Mouse (Mus musculus): ENCODE measurements around the gene Il1b. TPM values are rescaled to one million over a fixed set of nuclear protein-coding genes. Genes with fewer than 3 reads are reported as not detected.

Gene Il1b
- polyA plus RNA-seq, 1 experiment from 2014 or later, result 0.42 TPM

DNA sequence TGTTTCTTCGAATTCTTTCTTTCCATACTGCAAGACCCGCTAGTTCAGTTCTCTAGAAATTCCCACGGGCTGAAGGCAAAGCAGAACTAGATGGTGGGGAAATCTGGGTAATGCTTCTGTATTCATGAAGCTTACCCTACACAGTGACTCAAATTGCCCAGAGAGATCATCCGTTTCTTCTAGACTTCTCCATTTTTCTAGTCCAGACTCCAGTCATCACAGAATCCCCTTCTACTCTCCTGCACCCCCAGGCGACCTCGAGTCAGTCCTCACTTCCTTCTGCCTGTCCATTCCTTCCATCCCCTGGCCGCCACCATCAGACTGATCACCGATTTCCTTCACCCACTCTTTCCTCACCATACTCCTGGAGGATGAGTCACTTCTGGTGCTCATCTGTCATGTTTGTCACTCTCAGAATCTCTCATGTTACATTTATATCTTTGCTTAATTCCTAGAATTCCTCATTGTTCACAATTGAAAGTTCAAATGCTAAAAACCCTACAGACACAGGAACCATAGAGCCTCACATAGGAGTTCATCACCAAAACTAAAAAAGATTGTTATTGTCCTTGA is 50.8 kb downstream of the Il1b start:
- no peak for ATAC-seq (ENCODE audit: low read depth)
- no peaks in the 10 kb centered on the region for H3K27me3 ChIP-seq (ENCODE audit: control insufficient read depth, insufficient read depth, low read depth, low read length)
- no peaks in the 10 kb centered on the region for H3K4me1 ChIP-seq (ENCODE audit: control insufficient read depth, low read depth, low read length)
- no peak overlapping the region for H3K4me2 ChIP-seq (ENCODE audit: low read depth, low read length)
- no peaks in the 10 kb centered on the region for H3K9me3 ChIP-seq (replicated peaks; ENCODE audit: control insufficient read depth, low read length)
- no peak overlapping the region for H3K27ac ChIP-seq (ENCODE audit: low read length)
- H3K36me3 ChIP-seq (ENCODE audit: control insufficient read depth, insufficient read depth), result no peaks in the 10 kb centered on the region
- H3K4me3 ChIP-seq (ENCODE audit: low read depth, low read length), result no peak overlapping the region
- WGBS (ENCODE audit: insufficient replicate concordance), result 40% methylated on average over 8 of the region's 8 CpGs
- H3K9ac ChIP-seq (ENCODE audit: low read depth, low read length), result no peak overlapping the region

DNA sequence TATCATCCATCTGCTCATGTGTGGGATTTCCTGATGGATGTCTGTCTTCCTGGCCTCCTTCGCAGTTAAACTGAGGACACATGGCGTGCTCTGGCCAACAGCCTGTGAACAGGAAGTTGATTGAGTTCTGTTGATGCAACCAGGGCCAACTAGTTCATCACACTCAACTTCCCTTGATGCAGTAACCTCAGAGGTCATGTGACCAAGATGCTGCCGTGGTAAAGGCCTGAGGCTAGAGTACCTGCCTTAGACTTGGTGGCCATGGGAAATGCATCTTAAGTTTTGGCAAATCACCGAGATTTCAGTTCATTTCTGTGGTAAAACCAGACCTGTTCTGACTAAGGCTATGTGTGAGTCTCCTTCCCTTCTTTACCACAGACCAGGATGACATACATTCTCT is 55.1 kb downstream of the Il1b start:
- no peak overlapping the region for H3K27ac ChIP-seq (ENCODE audit: low read length)

DNA sequence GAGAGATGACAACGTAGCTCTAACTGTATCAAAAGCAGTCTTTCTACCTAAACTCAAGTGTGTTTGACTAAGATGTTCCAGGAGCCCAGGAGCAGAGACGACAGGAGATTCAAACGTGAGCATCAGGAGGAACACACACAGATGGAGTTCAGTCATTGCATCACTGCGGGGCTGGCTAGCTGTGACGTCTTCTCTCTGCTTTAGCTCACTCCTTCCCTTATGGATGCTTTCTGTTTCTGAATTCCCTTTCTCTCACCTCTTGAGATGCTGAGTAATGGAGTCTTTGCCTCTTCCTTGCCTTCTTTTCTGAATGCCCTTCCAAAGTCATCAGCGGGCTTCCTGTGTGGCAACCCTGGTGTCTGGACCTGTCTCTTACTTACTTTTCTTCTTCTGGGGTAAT is 56.1 kb downstream of the Il1b start:
- no peaks in the 10 kb centered on the region for H3K4me1 ChIP-seq (ENCODE audit: control insufficient read depth, low read depth, low read length)
- WGBS (ENCODE audit: insufficient replicate concordance), result 65% methylated on average over 6 of the region's 6 CpGs
- no peak for ATAC-seq (ENCODE audit: low read depth)

More for the DNA sequence above, 55.1 kb downstream of the Il1b start:
- Histone ChIP-seq H3K36me3 (ENCODE audit: control insufficient read depth, insufficient read depth) (no peaks in the 10 kb centered on the region), H3K4me1 (ENCODE audit: control insufficient read depth, low read depth, low read length) (no peaks in the 10 kb centered on the region), H3K27me3 (ENCODE audit: control insufficient read depth, insufficient read depth, low read depth, low read length) (no peaks in the 10 kb centered on the region), H3K9ac (ENCODE audit: low read depth, low read length) (no peak overlapping the region), H3K4me2 (ENCODE audit: low read depth, low read length) (no peak overlapping the region), H3K9me3 (replicated peaks; ENCODE audit: control insufficient read depth, low read length) (no peaks in the 10 kb centered on the region), H3K4me3 (ENCODE audit: low read depth, low read length) (no peak overlapping the region)
- 46% methylated on average over 4 of the region's 4 CpGs for WGBS (ENCODE audit: insufficient replicate concordance)
- ATAC-seq (ENCODE audit: low read depth), result no peak

More for the DNA sequence above, 56.1 kb downstream of the Il1b start:
- no peak overlapping the region for H3K9ac ChIP-seq (ENCODE audit: low read depth, low read length)
- no peak overlapping the region for H3K4me2 ChIP-seq (ENCODE audit: low read depth, low read length)
- no peaks in the 10 kb centered on the region for H3K36me3 ChIP-seq (ENCODE audit: control insufficient read depth, insufficient read depth)
- no peak overlapping the region for H3K27ac ChIP-seq (ENCODE audit: low read length)
- H3K27me3 ChIP-seq (ENCODE audit: control insufficient read depth, insufficient read depth, low read depth, low read length), result no peaks in the 10 kb centered on the region
- H3K4me3 ChIP-seq (ENCODE audit: low read depth, low read length), result no peak overlapping the region
- H3K9me3 ChIP-seq (replicated peaks; ENCODE audit: control insufficient read depth, low read length), result no peaks in the 10 kb centered on the region

Other genes starting within 250 kb of the Il1b start
- 8.4 and 10.1 TPM in 2 replicates for gene Chchd5, start 241.4 kb downstream of the Il1b start, polyA plus RNA-seq (2015; fragmentation: Nextera tagmentation; extraction: Ambion mirVana)
- gene Slc20a1, start 172.4 kb downstream of the Il1b start, polyA plus RNA-seq (2015; fragmentation: Nextera tagmentation; extraction: Ambion mirVana), result 39.4 and 39.6 TPM in 2 replicates
- gene Ckap2l, start 73.9 kb downstream of the Il1b start, polyA plus RNA-seq (2015; fragmentation: Nextera tagmentation; extraction: Ambion mirVana), result 24.6 and 27.2 TPM in 2 replicates
- gene Il1a, start 61.2 kb downstream of the Il1b start, polyA plus RNA-seq (2015; fragmentation: Nextera tagmentation; extraction: Ambion mirVana), result 3.7 and 4.2 TPM in 2 replicates
- gene F830045P16Rik, start 165.5 kb upstream of the Il1b start, polyA plus RNA-seq (2015; fragmentation: Nextera tagmentation; extraction: Ambion mirVana), result 0.05 TPM in 1 of 2 replicates, not detected in the other
- 24.7 and 27.8 TPM in 2 replicates for gene Sirpa, start 221.7 kb upstream of the Il1b start, polyA plus RNA-seq (2015; fragmentation: Nextera tagmentation; extraction: Ambion mirVana)

Data from liver, embryonic 16.5 days (tissue).